Mouse (Mus musculus): ENCODE measurements around the gene Hist1h4h.

Hist1h4h gene

DNA sequence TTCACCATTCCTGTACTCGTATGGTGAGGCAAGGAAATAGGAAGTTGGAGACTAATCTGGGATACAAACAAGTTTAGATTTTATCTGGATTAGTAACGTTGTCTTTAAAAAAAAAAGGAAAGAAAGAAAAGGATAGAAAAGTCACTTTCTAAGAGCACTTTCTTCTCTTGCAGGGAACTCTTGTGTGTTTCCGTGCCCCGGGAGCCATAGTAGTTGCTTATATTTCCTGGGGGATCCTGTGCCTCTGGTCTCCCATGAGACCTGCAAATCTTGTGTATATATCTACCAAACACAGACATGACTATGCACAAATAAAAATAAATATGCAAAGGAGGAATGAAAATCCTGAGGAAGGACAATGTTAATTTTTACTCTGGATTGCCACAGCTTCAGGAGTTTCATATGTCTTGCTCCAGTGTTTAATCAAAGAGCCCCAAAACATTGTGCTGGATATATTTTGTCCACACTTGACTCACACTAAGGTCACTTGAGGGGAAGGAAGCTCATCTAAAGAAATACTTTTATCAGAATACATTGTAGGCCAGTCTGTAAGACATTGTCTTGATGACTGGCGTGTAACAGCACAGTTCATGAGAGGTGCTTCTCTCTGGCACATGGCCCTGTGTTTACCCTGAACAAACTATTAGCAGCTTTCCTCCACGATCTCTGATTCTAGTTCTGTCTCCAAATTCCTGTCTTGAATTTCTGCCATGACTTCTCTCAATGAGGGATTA, 46.2 kb downstream of the Hist1h4h start:
- no peak for DNase-seq

DNA sequence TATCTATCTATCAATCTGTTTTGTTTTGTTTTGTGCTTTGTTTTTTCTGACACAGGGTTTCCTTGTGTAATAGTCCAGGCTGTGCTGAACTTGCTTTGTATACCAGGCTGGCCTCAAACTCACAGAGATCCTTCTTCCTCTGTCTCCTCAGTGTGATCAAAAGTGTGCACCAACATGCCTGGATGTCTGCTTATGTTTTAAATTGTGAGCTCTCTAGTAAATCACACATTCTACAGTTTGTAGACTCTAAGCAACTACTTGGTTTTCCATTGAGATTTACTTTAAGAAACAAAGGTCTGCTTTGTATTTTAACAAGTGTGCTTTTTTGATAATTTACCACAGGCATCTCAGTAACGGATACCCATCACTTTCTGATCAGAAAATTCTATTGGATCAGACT, 47.0 kb downstream of the Hist1h4h start:
- no peak for DNase-seq
